Mouse (Mus musculus) liver, embryonic 14.5 days (tissue): ENCODE measurements around the gene Gm21985. TPM values are rescaled to one million over a fixed set of nuclear protein-coding genes. Genes with fewer than 3 reads are reported as not detected.

Experiments
- ATAC-seq: fragments of 200-750 bp; cut with Nextera tagmentation; 2 replicates; pipeline ENCODE4 v1.8.0; 2017; ENCODE audit warnings: moderate number of reproducible peaks, mild to moderate bottlenecking, moderate library complexity; ENCODE audit not compliant: insufficient read depth
- DNase-seq, 3 experiments: peaks; one replicate each; pipeline ENCODE4 v3.0.0-alpha.2; 2012 to 2013; ENCODE audit warnings: low read depth in 3 of 3, low spot score in 3 of 3
- H3K27ac ChIP-seq: fragments of 300-500 bp; sonication (generic); 2 replicates; pipeline ENCODE4 v1.5.1; 2014; ENCODE audit warnings: moderate library complexity, mild to moderate bottlenecking, control low read depth, inconsistent platforms
- H3K27me3 ChIP-seq: fragments of 300-500 bp; sonication (generic); 2 replicates; pipeline ENCODE4 v1.6.1; 2014; ENCODE audit warnings: mild to moderate bottlenecking, low read length, moderate library complexity; ENCODE audit not compliant: control insufficient read depth, insufficient read depth
- H3K36me3 ChIP-seq: fragments of 300-500 bp; sonication (generic); replicated peaks from 2 replicates; pipeline ENCODE4 v1.6.1; 2014; ENCODE audit warnings: low read depth; ENCODE audit not compliant: control insufficient read depth, insufficient read depth
- H3K4me1 ChIP-seq, 2 experiments: fragments of 200-500 bp in 1 of 2; fragments of 300-500 bp in 1 of 2; sonication (generic) in 1 of 2; replicated peaks; 2 replicates each; pipeline ENCODE4 v1.6.1; 2012 to 2014; ENCODE audit warnings: antibody characterized with exemption in 1 of 2, inconsistent platforms in 1 of 2, low read length in 1 of 2; ENCODE audit not compliant: control insufficient read depth in 2 of 2, insufficient read depth in 2 of 2
- H3K4me2 ChIP-seq: fragments of 300-500 bp; sonication (generic); 2 replicates; pipeline ENCODE4 v1.6.1; 2014; ENCODE audit warnings: low read depth, mild to moderate bottlenecking, control low read depth, moderate library complexity
- H3K4me3 ChIP-seq, 2 experiments: fragments of 200-500 bp in 1 of 2; fragments of 300-500 bp in 1 of 2; sonication (generic) in 1 of 2; 2 replicates each; pipeline ENCODE4 v1.5.1; 2012 to 2014; ENCODE audit warnings: low read depth in 2 of 2, low read length in 2 of 2, mild to moderate bottlenecking in 2 of 2, control low read depth in 1 of 2, inconsistent platforms in 1 of 2, moderate library complexity in 1 of 2; ENCODE audit not compliant: insufficient read depth in 1 of 2
- H3K9ac ChIP-seq: fragments of 300-500 bp; sonication (generic); replicated peaks from 2 replicates; pipeline ENCODE4 v1.6.1; 2014; ENCODE audit warnings: mild to moderate bottlenecking, control low read depth, moderate library complexity
- H3K9me3 ChIP-seq: fragments of 300-500 bp; sonication (generic); 2 replicates; pipeline ENCODE4 v1.6.1; 2016; ENCODE audit warnings: low read length, mixed read lengths; ENCODE audit not compliant: control insufficient read depth
- CTCF ChIP-seq: IDR thresholded peaks from 2 replicates; pipeline ENCODE4 v1.5.1; 2016; ENCODE audit warnings: antibody characterized with exemption, low read depth, control low read depth
- EP300 ChIP-seq: IDR thresholded peaks from 2 replicates; pipeline ENCODE4 v1.6.1; 2016; ENCODE audit warnings: antibody characterized with exemption, low read depth
- WGBS: fragments of 180-500 bp; shearing (Covaris S2); extraction: QIAGEN DNeasy Blood & Tissue Kit; methylation state at CpG from one replicate; pipeline ENCODE4 v1.1.7; 2014; ENCODE audit not compliant: insufficient replicate concordance; 5-methylcytosine and 5-hydroxymethylcytosine counted together
- polyA plus RNA-seq, 2 experiments: library from polyadenylated mRNA; depleted of rRNA in 1 of 2; stranded (reverse) in 1 of 2; unstranded in 1 of 2; fragments of >200 nt; fragmentation: Nextera tagmentation in 1 of 2; extraction: Ambion mirVana in 1 of 2; gene quantifications; 2 replicates each; pipeline versions ENCODE4 v1.2.1 to v1.2.3; 2012 to 2014

Gene Gm21985
- polyA plus RNA-seq, 2 experiments, result not detected

DNA sequence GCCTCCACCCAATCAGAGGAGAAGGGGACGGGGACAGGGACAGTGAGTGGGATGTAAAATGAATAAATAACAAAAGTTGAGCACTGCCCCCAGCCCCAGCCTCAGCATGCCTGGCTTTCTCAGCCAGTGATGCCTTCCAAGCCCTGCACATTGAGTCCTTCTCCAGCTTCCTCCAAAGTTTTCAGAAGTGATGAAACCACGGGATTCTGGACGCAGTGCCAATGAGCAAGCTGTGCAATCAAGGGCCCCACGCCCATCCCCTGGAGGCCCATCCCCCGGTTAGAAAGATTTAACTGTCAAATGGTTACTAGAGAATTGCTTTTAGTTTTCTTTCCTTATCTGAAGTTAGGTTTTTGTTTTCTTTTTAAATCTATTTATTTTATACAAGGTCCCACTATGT is 103.8 kb downstream of the Gm21985 start:
- Histone ChIP-seq H3K27me3 (no peaks in the 10 kb centered on the region), H3K9ac (no peak overlapping the region), H3K4me1 (peaks cover 2 to 7% of the 10 kb centered on the region in 2 experiments; a peak in 3 of 4 replicates), H3K27ac (no peak overlapping the region), H3K36me3 (no peaks in the 10 kb centered on the region; the same call in 1 of the 2 replicates), H3K9me3 (no peaks in the 10 kb centered on the region), H3K4me3 (no peak overlapping the region), H3K4me2 (no peak overlapping the region)
- ATAC-seq (no peak), DNase-seq (no peak)
- TF ChIP-seq CTCF (no peak), EP300 (no peak)
- 35% methylated on average over 5 of the region's 5 CpGs for WGBS

DNA sequence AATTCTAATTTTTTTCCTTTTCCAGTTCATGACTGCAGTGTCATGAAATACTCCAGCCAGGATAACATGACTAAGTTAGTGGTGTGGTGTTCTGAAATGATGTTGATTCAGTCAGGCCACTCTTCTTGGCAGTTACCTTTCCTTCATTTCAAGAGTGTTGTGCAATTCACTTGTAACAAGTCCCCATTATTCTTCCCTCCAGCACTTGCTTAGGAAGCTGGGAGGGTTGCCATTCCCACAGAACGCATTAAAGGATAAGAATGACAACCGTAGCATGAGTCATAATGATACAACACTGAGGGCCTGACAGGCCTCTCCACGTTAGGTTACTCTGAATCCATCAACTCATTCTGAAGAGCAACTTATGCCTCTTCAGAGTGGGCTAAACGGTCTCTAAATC is 107.0 kb downstream of the Gm21985 start:
- Histone ChIP-seq H3K27ac (no peak overlapping the region), H3K9me3 (no peaks in the 10 kb centered on the region), H3K27me3 (no peaks in the 10 kb centered on the region), H3K36me3 (no peaks in the 10 kb centered on the region), H3K9ac (no peak overlapping the region), H3K4me3 (no peak overlapping the region), H3K4me2 (no peak overlapping the region), H3K4me1 (peaks cover 0 to 2% of the 10 kb centered on the region in 2 experiments; a peak in 1 of 4 replicates)
- ATAC-seq (no peak), DNase-seq (no peak)
- 49% methylated on average over 4 of the region's 4 CpGs for WGBS
- TF ChIP-seq EP300, result no peak
- no peak for TF ChIP-seq CTCF

DNA sequence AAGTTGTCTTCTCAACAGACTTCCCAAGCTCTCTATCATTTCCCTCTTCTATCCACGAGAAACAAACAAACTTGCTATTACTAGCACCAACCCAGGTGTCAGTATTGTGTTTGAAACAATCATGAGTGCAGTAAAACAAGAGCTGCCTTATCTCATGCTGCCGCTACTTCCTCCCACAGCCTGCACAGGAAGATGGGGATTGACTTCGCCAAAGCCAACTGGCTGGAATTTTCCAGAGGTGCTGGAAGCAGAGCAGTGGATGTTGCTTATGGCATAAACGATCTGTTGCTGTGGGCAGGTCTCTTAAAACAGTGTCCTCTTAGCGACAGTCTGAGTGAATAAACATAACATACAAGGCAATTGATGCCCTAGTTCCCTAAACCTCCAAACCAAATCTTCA is 108.5 kb downstream of the Gm21985 start:
- DNase-seq, result no peak
- Histone ChIP-seq H3K27me3 (no peaks in the 10 kb centered on the region), H3K9ac (no peak overlapping the region), H3K36me3 (no peaks in the 10 kb centered on the region), H3K9me3 (no peaks in the 10 kb centered on the region), H3K27ac (no peak overlapping the region), H3K4me2 (no peak overlapping the region), H3K4me1 (no peaks in the 10 kb centered on the region), H3K4me3 (no peak overlapping the region)
- no peak for ATAC-seq
- TF ChIP-seq CTCF, result no peak
- no peak for TF ChIP-seq EP300
- 4% methylated on average over 5 of the region's 5 CpGs for WGBS

DNA sequence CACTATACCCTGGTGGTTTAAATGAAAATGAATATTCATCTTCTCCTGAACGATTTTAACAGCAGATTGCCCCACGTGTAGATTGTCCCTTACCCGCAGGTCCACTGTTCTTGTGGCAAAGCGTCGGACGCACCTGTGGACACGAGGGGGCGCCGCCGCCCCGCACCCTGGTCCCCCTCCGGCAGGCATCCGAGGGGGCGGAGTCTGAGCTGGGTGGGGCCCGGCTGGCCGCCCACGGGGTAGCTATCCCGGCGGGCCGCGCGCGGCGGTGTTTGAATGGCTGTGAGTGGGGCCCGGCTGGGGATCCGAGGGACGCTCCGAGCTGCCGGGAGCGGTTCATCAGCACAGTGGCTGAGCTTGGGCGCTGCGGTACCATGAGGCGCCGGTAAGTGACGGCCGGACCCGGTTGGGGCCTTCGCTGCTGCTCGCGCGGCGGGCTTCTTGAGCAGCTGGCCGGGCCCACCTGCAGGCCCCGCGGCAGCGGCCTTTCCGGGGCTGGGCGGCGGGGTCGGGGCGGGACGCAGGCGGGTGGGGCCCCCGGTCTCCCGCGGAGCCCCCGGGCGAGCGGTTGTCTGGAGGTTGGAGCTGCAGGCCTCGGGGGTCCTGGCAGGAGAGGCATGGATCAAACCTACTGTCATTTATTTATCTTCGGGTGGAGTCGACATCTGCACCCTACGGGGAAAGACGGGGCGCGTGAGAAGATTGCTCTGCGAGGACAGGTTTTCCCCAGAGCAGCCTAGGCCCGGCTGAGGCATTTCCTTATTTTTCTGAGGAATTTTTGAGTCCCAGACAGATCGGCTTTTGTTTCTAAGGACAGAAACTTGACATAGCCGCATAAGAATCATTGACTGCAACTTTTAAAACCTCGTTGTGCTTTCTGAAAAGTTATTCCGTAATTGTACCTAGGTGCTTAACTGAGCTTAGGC is 113.1 kb downstream of the Gm21985 start, which contains the start of gene Katnbl1:
Gene Katnbl1 (plus strand): TSS at position 239 of the 926 bp plus-strand sequence.
- ATAC-seq (peak; percentile 99), DNase-seq (peak; percentile 85 to 86 (median 86))
- Histone ChIP-seq H3K4me3 (peak within 1 kb of the TSS; percentile 96 to 99), H3K36me3 (no peaks in the 10 kb centered on the region), H3K9me3 (no peaks in the 10 kb centered on the region), H3K27me3 (no peaks in the 10 kb centered on the region), H3K4me2 (peak within 1 kb of the TSS; percentile 95), H3K4me1 (peaks cover 9 to 11% of the 10 kb centered on the region in 2 experiments), H3K9ac (peak within 1 kb of the TSS; percentile 99), H3K27ac (peak within 1 kb of the TSS; percentile 84)
- WGBS, result under 1% methylated on average over 72 of the region's 72 CpGs
- TF ChIP-seq EP300 (no peak), CTCF (peak; percentile 93)

DNA sequence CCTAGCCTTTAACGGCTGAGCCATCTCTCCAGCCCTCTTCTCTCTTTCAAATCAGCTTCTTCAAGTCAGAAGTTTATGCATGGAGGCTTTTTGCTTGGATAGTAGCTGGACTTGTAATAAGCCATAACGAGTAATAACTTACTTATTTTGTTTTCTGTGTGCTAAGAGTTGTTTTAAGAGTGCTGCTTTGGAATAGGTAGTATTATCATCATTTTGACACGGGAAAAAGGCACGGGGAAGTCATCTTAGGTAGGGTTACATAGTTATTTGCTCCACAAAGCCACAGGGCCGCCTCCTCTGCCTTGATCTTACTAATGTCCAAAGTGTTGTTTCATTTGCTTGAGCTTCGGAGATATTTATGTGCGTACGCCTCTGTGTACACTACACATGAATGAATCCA is 114.0 kb downstream of the Gm21985 start:
- ATAC-seq, result no peak
- 26% methylated on average over 8 of the region's 8 CpGs for WGBS

More for the DNA sequence above, 114.0 kb downstream of the Gm21985 start:
- Histone ChIP-seq H3K4me1 (peaks cover 9 to 11% of the 10 kb centered on the region in 2 experiments), H3K4me2 (peak overlapping the region; percentile 95), H3K9me3 (no peaks in the 10 kb centered on the region), H3K4me3 (peak overlapping the region; percentile 96 to 99), H3K36me3 (no peaks in the 10 kb centered on the region), H3K27ac (peak overlapping the region; percentile 84), H3K9ac (peak overlapping the region; percentile 99), H3K27me3 (no peaks in the 10 kb centered on the region)
- TF ChIP-seq EP300 (no peak), CTCF (no peak)
- DNase-seq, result no peak
